Mouse (Mus musculus) testis, adult 2 months (tissue): ENCODE measurements at regions not wholly inside any gene's neighbourhood (a gene's known extent, or its start where the extent isn't known, plus 50 kb on each side); places are given as distances from the start of the nearest gene placed in this dataset.

ENCODE experiments used
- CTCF ChIP-seq: fragments of 200-500 bp; IDR thresholded peaks from 2 replicates; pipeline ENCODE4 v1.5.1; 2012; ENCODE audit warnings: low read depth, mild to moderate bottlenecking, inconsistent platforms, low read length, moderate library complexity; ENCODE audit not compliant: control insufficient read depth, insufficient read depth, insufficient replicate concordance
- POLR2A ChIP-seq: fragments of 200-500 bp; IDR thresholded peaks from 2 replicates; pipeline ENCODE4 v1.6.1; 2012; ENCODE audit warnings: low read depth, mild to moderate bottlenecking, inconsistent platforms, low read length, moderate library complexity; ENCODE audit not compliant: control insufficient read depth

DNA sequence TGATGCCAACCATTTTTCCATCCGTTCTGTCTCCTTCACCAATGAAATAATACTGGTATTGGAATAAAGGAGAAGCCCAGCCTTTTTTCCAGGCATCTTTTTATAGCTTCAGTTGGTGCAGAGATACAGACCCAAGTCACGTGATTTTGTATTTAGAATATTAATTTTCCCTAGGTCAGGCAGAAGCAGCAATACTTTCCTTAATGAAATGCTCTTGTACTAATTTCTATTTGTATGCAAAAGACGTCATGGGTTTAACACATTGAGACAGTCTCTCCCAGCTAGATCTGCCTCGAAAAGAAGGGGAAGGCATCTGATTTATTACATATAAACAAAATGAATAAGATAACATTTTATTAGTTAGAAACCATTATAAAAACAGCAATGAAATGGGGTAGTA, 302.3 kb upstream of the Ldb2 start:
- TF ChIP-seq CTCF (no peak), POLR2A (no peak)
